Mouse (Mus musculus): ENCODE results near the gene Tpcn1. TPM values are rescaled to one million over a fixed set of nuclear protein-coding genes. Genes with fewer than 3 reads are reported as not detected.
A peak's percentile ranks its signal among the peaks of the same experiment; 100 is the strongest.

Gene Tpcn1
- polyA plus RNA-seq, 1 experiment = 39.9 TPM

DNA sequence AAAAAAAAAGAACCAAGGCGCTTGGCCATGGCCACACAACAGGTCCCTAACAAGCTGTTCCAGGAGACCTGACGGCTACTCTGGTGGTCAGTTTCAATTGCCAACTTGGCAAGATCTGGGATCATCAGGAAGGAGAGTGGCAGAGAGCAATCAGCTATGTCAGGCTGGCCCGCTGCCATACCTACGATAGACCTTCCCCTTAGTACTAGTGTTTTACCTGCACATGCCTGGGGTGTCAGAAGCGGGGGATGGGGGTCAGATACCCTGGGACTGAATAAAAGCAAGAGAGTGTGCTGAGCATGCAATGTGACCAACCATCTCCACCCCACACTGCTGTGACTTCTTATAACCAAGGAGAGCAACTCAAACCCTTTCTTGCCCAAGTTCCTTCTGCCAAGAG lies 22.4 kb upstream of the Tpcn1 start:
- DNase-seq (ENCODE audit: extremely low spot score in 1 of 2, low spot score in 1 of 2) = no peak

DNA sequence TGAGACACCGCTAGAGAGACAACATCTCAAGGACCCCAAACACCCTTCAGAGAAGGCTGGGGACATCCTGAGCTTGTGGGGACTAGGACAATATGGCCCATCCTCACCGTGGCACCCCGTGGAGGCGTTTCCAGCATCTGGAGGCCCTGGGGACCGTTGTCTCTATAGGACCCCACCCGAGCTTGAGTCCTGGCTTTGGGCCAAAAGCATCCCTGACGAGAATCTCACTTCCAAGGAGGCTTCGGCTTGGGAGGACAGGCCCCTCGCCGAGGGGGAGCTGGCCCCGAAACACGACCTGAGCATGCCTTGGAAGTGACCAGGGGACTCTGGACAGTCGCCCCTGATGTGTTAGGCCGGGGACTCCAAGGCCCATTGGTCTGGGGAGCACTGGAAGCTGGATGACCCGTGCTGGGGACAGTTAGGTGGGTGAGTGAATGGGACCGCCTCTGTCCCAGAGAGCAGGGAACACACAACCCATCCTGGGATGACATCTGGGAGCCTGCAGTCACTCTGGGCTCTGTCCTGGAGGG lies 20.8 kb upstream of the Tpcn1 start:
- no peak for DNase-seq (ENCODE audit: extremely low spot score in 1 of 2, low spot score in 1 of 2)

DNA sequence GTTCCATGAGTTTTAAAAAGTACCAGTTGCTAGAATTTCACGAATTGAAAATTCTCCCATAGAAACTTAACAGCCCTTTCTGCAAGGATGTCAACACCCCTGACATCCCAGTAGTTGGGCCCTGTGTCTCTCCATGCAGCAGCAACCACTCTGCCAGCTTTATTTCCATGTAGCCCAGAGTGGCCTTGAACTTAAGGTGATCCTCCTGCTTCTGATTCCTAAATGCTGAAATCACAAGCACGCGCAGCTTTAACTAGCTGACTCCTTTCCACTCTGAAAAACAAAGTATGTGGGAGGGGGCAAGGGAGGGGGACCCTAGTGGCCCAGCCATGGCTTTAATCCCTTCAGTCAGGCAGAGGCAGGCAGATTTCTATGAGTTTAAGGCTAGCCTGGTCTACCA lies 18.9 kb upstream of the Tpcn1 start:
- DNase-seq (ENCODE audit: extremely low spot score in 1 of 2, low spot score in 1 of 2) = no peak

DNA sequence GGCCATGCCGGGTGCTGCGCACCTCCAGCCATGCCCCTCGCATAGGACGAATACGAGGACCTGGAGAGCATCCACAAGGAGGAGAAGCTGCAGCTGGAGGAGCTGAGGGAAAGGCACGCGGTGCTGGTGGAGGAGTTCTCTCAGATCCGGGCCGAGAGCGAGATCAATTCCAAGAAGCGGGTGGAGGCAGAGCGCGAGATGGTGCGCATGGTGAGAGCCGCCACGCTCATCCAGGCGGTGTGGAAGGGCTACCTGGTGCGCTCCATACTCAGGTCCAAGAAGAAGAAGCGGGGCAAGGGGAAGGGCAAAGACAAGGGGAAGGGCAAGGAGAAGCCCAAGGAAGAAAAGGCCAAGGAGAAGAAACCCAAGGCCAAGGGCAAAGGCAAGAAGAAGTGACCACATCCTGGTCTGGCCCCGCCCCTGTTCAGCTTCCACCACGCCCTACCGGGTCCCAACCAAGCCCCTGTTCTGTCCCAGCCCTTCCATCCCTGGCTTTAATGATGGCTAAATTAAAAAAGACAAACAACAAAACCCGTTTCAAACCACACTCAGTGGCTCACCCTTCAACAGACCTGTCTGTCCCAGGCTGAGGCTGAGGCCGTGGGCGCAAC lies 18.2 kb upstream of the Tpcn1 start:
- no peak for DNase-seq (ENCODE audit: extremely low spot score in 1 of 2, low spot score in 1 of 2)

DNA sequence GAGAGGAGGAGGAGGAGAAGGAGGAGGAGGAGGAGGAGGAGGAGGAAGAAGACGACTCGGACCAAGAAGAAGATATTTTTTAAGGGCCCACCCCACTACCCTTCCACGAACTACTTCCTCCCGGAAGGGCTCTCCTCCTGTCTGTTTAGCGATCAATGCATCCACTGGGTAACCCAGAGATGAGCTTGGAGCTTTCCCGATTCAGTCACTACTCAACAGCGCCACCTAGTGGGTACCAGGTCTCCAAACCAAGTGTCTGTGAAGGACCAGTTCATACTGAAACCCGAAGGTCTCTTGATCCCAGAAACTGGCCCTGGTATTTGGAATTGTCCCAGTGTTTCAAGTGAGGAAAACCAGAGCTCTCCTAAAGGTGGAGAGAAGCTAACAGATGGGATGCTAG lies 17.2 kb upstream of the Tpcn1 start:
- peak in 1 of 2 experiments; percentile 97 for DNase-seq (ENCODE audit: extremely low spot score in 1 of 2, low spot score in 1 of 2)

DNA sequence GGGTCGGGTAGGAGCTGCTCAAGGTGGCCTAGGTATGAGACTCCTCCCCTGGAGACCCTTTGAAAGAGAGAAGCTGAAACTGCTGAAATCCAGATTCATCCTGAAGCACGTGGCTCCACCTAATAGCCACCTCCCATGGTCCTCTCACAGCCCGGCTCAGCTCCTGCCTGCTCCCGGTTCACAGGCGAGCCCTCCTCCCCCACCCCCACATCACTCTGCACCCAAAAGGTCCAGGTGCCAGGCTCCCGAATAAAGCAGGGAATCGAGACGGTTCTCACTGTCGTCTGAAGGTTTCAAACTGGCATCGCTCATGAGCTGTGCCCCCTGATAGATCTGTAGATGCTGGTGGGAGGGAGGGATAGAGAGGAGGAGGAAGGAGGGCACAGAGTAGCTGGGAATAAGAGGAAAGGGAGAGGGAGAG lies 16.8 kb upstream of the Tpcn1 start:
- DNase-seq (ENCODE audit: extremely low spot score in 1 of 2, low spot score in 1 of 2) = no peak

DNA sequence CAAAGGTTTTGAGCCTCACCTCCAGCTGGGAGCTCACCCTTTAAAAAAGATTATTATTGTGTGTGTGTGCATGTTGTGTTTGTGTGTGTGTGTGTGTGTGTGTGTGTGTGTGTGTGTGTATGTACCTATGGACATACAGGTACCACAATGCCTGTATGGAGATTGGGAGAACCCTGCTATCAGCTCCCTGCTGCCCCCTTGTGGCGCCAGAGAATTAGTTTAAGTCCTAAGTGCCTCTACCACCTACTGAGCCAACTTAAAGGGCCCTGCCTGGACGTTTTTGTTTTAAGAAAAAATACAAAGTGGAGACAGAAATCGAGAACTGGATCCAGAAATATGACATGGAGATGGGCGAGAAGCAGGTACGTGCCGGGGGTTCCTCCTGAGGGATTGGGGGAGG lies 16.4 kb upstream of the Tpcn1 start:
- DNase-seq (ENCODE audit: extremely low spot score in 1 of 2, low spot score in 1 of 2) = peak in 1 of 2 experiments; percentile 94

DNA sequence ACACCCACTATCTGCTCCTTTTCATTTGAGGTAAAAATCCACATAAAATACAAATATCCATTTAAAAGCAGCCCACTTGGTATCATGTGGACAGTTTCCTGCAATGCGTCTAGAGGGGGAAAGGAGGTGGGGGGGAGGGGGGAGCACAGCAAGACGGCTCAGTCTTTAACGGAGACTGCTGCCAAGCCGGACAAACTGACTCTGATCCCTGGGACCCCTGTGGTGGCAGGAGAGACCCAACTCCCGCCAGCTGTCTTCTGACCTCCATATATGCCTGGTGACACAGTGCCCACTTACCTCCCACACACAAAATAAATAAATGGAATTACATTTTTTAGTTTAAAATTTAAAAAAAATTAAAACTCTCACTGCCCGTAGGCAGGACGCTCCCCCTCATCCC lies 15.0 kb upstream of the Tpcn1 start:
- no peak for DNase-seq (ENCODE audit: extremely low spot score in 1 of 2, low spot score in 1 of 2)

DNA sequence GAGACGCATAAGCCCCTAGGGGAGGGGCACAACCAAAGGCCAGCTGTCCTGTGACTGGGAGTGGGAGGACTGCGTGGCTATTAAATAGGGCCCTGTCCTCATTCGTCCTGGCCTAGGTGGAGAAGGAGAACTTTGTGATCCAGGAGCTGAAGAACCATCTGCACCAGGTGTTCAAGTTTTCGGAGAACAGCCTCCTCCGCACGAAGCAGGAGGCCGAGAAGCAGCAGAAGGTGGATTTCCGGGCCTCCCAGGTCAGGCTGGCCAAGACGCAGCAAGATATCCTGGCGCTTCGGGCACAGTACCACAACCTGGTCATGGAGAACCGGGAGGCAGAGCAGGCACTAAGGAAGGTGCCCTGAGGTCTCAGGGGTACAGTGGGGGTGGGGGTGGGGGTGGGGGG lies 13.7 kb upstream of the Tpcn1 start:
- no peak for DNase-seq (ENCODE audit: extremely low spot score in 1 of 2, low spot score in 1 of 2)

DNA sequence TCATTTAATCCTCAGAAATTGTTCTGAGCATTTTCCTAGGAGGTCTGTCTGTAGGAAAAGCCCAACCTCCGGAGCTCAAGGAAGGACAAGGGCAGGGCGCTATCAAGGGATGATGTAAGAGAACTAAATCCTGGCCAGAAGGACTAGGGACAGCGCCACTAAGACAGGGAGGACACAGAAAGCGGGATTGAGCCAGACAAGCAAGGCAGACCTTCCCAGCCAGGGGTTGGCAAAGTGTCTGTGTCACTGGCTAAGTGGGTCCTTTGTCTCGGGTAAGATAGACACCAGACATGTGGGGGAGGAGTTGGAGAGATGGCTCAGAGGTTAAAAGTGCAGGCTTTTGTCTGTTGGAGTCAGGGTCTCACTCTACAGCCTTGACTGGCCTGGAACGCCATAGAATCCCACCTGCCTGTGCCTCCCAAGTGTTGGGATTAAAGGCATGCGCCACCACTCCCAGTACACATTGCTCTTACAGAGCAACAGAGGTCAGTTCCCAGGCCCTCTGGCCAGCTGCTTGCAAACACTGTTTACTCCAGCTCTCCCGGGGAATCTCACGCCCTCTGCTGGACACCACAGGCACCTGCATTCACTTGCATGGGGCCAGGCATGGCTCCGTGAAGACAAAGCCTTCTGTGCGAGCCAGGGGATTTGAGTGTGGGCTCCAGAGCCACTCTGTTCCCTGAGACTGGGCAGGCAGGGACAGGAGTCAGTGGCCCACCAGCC lies 12.6 kb upstream of the Tpcn1 start:
- DNase-seq (ENCODE audit: extremely low spot score in 1 of 2, low spot score in 1 of 2) = no peak

DNA sequence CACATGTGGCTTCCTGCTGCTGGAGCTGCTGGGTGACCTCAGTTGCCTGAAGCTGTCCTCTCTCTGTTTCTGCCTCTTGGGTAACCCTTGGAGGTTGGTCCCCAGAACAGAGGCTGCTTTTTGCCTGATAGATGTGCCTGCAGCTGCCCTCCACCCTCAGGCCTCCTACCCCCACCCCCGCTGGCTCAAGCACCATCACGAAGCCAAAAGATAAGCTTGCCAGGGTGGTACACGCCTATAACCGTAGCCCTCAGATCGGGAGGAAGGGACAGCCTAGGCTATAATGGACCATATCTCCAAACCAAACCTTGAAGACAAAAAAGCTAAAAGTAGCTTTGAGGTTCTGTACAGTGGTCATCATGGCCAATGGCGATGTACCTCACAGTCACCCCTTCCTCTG lies 11.2 kb upstream of the Tpcn1 start:
- no peak for DNase-seq (ENCODE audit: extremely low spot score in 1 of 2, low spot score in 1 of 2)

DNA sequence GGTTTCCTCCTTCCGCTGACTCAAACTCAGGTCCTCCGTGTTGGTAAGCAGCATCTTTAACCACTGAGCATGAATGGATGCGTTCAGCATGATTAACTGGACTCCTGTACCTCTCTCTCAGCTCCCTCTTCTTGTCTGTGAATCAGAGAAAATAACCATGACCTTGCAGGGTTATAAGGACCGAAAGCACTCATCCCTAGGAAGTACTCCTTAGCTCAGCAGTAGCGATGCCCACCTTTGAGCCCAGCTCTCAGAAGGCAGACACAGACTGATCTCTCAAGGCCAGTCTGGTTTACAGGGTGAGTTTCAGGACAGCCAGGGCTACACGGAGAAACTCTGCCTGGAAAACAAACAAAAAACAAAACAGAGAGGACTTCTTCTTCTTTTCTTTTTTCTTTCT lies 6.0 kb upstream of the Tpcn1 start:
- DNase-seq (ENCODE audit: extremely low spot score in 1 of 2, low spot score in 1 of 2) = no peak

DNA sequence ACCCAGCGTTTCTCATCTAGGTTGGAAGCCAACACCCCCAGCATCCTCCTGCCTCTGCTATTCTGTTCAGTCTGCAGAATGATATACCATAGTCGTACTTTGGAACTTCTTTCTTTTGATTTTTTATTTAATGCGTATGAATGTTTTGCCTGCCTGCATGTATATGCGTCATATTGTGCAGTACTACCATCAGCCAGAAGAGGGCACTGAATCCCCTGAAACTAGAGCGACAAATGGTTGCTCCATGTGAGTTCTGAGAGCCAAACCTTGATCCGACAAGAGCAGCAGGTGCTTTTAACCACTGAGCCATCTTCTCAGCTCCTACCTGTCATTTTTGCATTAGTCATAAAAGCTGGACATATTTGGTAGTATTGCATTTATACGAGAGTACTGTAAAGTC lies 3.7 kb upstream of the Tpcn1 start:
- peak in 1 of 2 experiments; percentile 27 for DNase-seq (ENCODE audit: extremely low spot score in 1 of 2, low spot score in 1 of 2)

DNA sequence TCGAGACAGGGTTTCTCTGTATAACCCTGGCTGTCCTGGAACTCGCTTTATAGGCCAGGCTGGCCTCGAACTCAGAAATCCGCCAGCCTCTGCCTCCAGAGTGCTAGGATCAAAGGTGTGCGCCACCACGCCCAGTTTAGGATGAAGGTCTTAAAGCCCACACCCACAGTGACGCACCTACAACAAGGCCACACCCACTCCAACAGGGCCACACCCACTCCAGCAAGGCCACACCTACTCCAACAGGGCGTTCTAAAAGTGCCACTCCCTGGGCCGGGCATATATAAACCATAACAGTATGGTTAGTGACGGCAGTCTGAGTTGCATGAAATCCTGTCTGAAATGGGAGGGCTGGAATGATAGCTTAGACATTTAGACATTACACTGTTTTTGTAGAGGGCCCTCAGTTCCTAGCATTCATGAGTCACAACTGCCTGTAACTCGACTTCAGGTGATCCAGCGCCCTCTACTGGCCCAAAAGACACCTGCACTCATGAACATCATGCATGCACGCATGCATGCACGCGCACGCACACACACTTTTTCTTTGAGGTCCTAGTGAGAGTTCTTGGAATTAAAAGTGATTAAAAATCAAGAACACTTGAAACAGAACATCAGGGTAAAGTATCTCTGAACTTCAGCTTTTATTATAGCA lies 2.0 kb upstream of the Tpcn1 start:
- DNase-seq (ENCODE audit: extremely low spot score in 1 of 2, low spot score in 1 of 2) = no peak

DNA sequence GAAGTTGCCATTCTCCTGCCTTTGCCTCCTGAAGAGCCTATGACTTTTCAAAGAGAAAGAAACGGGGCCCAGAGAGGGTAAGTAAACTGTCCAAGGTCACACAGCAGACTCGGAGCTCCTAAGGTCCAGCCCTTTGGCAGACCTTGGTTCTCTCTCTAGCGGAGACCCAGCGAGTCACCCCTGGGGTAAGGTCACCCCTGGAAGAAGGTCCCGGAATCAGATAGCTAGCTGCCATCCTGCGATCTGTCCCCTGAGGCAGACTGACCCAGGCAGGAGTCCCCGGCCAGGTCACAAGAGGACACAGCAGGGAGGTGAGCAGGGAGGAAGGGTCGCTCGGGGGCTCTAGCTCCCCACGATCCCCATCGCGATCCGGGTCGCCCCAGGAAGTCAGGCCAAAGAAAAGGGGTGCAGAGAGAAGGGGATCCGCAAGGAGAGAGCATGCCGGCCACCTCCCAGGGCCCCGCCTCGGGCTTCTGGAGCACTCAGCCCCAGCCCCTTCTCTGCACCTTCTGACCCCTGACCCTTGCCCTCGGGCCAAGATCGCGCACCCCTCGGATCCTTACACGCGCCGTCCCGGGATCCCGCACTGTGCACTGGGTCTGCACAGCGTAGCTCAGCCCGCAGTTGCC lies 419 bp downstream of the Tpcn1 start:
- DNase-seq (ENCODE audit: extremely low spot score in 1 of 2, low spot score in 1 of 2) = no peak

DNA sequence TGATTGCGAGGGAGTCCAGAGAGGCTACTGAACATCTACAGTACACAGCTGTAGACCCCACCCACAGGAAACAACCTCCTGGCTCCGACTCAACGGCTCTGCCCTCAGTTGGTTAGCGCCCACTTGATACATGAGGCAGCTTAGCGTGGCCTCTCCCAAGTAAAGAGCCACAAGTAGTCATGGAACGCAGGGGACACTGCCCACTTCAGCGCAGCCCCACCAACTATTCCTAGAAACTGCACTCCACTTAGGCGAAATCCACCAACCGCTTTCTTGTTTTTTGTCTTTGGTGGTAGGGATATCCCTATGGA lies 902 bp downstream of the Tpcn1 start:
- DNase-seq (ENCODE audit: extremely low spot score in 1 of 2, low spot score in 1 of 2) = no peak

DNA sequence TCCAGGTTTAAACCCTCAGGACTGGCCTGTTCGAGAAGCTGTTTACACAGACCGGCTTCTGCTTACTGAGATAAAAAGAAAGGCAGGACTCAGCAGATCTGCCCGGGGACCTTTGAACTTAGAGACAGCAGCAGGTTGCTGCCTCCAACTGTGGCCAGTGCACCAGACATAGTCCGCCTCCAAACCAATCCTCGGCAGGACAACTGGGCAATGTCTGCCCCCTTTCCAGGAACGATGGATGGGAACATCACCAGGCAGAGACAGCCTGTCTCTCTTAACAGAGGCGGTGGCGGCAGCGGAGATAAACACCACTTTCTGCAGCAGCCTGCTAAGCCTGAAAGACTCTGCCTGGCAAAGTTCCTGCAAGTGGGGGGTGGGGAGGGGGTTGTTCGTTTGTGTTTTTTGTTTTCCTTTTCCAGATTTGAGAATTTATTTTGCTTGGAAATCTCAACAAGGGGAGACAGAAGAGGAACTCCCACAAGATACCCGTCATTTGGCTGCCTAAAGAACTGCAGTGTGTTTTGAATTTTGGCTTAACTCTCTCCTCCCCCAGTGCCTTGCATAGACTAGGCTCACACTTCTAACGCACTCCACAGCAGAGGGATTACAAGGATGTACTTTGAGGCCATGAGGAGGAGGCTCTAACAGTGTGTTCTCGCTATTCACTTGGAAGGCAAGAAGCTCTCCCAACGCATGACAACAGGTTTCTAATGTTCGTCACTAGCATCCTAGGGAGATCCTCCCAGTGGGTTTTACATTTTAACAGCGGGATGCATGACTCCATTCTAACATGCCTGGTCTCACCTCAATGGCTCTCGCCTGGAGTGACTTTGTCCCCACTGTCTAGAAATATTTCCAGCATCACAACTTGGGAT lies 1.5 kb downstream of the Tpcn1 start:
- DNase-seq (ENCODE audit: extremely low spot score in 1 of 2, low spot score in 1 of 2) = peak in 1 of 2 experiments; percentile 67

DNA sequence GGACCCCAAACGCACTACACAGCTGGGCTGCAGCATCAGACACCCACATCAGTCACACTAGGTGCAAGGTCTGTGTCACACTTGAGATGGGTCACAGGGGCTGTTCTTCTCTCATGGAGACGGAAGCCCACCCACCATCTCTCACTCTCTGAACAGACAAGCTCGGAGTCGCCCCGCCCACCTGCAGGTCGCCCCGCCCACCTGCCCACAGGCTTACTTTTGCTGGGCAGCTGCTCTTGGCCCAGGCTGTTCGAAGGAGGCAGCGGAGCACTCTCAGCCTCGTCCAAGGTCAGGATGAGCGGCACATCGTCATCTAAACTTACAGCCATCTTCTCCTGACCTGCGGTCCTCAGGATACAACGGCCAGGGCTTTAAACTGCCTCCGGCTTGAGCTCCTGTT lies 3.5 kb downstream of the Tpcn1 start:
- no peak for DNase-seq (ENCODE audit: extremely low spot score in 1 of 2, low spot score in 1 of 2)

DNA sequence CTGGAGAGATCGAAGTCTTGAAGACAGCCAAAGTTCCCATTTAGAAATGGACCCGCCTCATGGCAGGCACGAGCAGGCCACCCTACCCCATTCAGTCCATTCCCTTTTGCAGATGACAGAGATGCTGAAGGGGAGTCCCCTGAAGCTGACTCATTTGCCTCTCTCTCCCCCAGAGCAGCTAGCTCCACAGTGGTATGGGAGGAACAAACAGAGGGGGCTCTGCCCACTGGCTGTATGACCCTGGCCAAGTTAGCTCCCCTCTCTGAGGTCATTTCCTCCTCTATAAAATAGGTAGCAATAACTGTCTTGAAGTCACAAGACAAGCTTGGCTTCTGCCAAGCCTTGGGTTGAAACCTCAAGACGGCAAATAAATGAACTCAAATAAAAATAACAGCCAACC lies 5.0 kb downstream of the Tpcn1 start:
- no peak for DNase-seq (ENCODE audit: extremely low spot score in 1 of 2, low spot score in 1 of 2)

DNA sequence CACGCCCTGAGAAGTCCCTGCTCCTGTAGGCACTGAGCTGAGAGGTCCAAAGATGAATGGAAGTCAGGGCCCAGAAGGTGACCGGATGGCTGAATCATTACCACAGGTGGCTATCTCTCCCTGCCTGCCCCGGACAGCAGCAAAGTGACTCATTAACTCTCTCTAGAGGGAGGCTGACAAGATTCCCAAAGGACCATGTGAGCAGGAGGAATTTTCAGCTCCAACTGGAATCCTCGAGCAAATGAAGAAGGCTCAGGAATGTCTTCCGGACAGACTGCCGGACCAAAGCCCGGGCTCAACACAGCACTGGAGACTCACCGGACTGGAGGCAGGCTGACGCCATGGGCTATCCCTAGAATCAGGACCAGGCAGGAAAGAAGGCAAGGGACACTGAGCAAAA lies 6.5 kb downstream of the Tpcn1 start:
- DNase-seq (ENCODE audit: extremely low spot score in 1 of 2, low spot score in 1 of 2) = no peak

Measured in frontal cortex, adult 2 months (tissue).